Mouse (Mus musculus) intestine, postnatal 0 days (tissue): ENCODE data around the gene Tmem51. TPM values are rescaled to one million over a fixed set of nuclear protein-coding genes. Genes with fewer than 3 reads are reported as not detected.
A peak's percentile ranks its signal among the peaks of the same experiment; 100 is the strongest.

ENCODE experiments used
- ATAC-seq: fragments of 200-750 bp; cut with Nextera tagmentation; 2 replicates; pipeline ENCODE4 v1.8.0; 2017; ENCODE audit warnings: mild to moderate bottlenecking, moderate TSS enrichment, moderate library complexity
- H3K27ac ChIP-seq: fragments of 300-500 bp; sonication (generic); 2 replicates; pipeline ENCODE4 v1.5.1; 2014; ENCODE audit warnings: mild to moderate bottlenecking, low read depth, low read length, moderate library complexity
- H3K27me3 ChIP-seq: fragments of 300-500 bp; sonication (generic); replicated peaks from 2 replicates; pipeline ENCODE4 v1.6.1; 2014; ENCODE audit warnings: low read length, mixed read lengths; ENCODE audit not compliant: control insufficient read depth, insufficient read depth
- H3K36me3 ChIP-seq: fragments of 300-500 bp; sonication (generic); 2 replicates; pipeline ENCODE4 v1.6.1; 2014; ENCODE audit warnings: mild to moderate bottlenecking, moderate library complexity; ENCODE audit not compliant: control insufficient read depth, insufficient read depth
- H3K4me1 ChIP-seq: fragments of 300-500 bp; sonication (generic); replicated peaks from 2 replicates; pipeline ENCODE4 v1.6.1; 2014; ENCODE audit warnings: antibody characterized with exemption, low read length, mixed read lengths; ENCODE audit not compliant: control insufficient read depth, insufficient read depth
- H3K4me2 ChIP-seq: fragments of 300-500 bp; sonication (generic); replicated peaks from 2 replicates; pipeline ENCODE4 v1.6.1; 2014; ENCODE audit warnings: low read depth, mild to moderate bottlenecking, moderate library complexity
- H3K4me3 ChIP-seq: fragments of 300-500 bp; sonication (generic); 2 replicates; pipeline ENCODE4 v1.5.1; 2014; ENCODE audit warnings: low read depth, low read length
- H3K9ac ChIP-seq: fragments of 300-500 bp; sonication (generic); 2 replicates; pipeline ENCODE4 v1.6.1; 2014; ENCODE audit warnings: mild to moderate bottlenecking, low read depth, low read length
- H3K9me3 ChIP-seq: fragments of 300-500 bp; sonication (generic); 2 replicates; pipeline ENCODE4 v1.6.1; 2016; ENCODE audit warnings: mixed run types; ENCODE audit not compliant: control insufficient read depth
- CTCF ChIP-seq: sonication (generic); IDR thresholded peaks from 2 replicates; pipeline ENCODE4 v1.5.1; 2016; ENCODE audit warnings: low read depth, mild to moderate bottlenecking, control low read depth, antibody characterized with exemption, moderate library complexity
- WGBS: fragments of 180-500 bp; shearing (Covaris S2); extraction: QIAGEN DNeasy Blood & Tissue Kit; methylation state at CpG from one replicate; pipeline ENCODE4 v1.1.7; 2014; 5-methylcytosine and 5-hydroxymethylcytosine counted together
- polyA plus RNA-seq: library from polyadenylated mRNA; unstranded; fragments of >200 nt; fragmentation: Nextera tagmentation; extraction: Ambion mirVana; gene quantifications from 2 replicates; pipeline ENCODE4 v1.2.1, GENCODE M21; 2015

The Tmem51 gene
- polyA plus RNA-seq, 1 experiment from 2014 or later: 212 TPM

GRCm38 (mm10) chr4:142024536-142024935 is 59.6 kb downstream of the Tmem51 start:
- no peak overlapping the region for H3K27ac ChIP-seq

GRCm38 (mm10) chr4:142023166-142023565 is 60.9 kb downstream of the Tmem51 start:
- WGBS: 60% methylated on average over 4 of the region's 4 CpGs
- Histone ChIP-seq H3K36me3 (no peaks in the 10 kb centered on the region), H3K4me1 (no peaks in the 10 kb centered on the region), H3K4me2 (no peak overlapping the region), H3K27ac (no peak overlapping the region), H3K27me3 (no peaks in the 10 kb centered on the region), H3K4me3 (no peak overlapping the region), H3K9me3 (no peaks in the 10 kb centered on the region), H3K9ac (no peak overlapping the region)
- no peak for ATAC-seq
- no peak for TF ChIP-seq CTCF

More at GRCm38 (mm10) chr4:142024536-142024935, 59.6 kb downstream of the Tmem51 start:
- no peak overlapping the region for H3K9ac ChIP-seq
- TF ChIP-seq CTCF: no peak
- no peaks in the 10 kb centered on the region for H3K36me3 ChIP-seq
- H3K9me3 ChIP-seq: no peaks in the 10 kb centered on the region
- WGBS: 66% methylated on average over 2 of the region's 2 CpGs
- no peaks in the 10 kb centered on the region for H3K27me3 ChIP-seq
- no peak overlapping the region for H3K4me3 ChIP-seq
- peak; percentile 46; the same call in 1 of the 2 replicates for ATAC-seq
- H3K4me2 ChIP-seq: no peak overlapping the region
- H3K4me1 ChIP-seq: no peaks in the 10 kb centered on the region

DNA sequence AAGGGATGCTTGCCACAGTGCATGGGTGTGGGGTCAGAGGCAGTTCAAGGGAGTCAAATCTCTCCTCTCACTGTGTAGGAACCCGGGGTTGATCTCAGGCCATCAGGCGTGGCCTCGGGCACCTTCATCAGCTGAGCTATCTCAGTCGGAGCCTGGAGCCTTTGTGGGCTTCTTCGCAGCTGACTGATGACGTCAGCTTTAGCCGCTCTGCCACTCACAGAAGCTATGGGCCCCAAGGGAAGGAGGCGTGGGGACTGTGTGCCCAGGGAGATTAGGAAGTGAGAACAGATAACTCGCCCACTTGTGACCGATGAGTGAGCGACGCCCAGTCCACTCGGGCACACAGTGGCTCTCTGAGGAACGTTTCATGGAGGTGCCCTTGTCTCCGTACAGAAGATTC is 66.4 kb downstream of the Tmem51 start:
- no peaks in the 10 kb centered on the region for H3K27me3 ChIP-seq
- H3K36me3 ChIP-seq: no peaks in the 10 kb centered on the region
- no peaks in the 10 kb centered on the region for H3K4me1 ChIP-seq
- 0 out of 2 replicates have a peak overlapping the region, but pooled peaks have one; percentile 12 for H3K27ac ChIP-seq
- no peak for TF ChIP-seq CTCF
- WGBS: 22% methylated on average over 15 of the region's 15 CpGs
- peak overlapping the region; percentile 46 for H3K4me2 ChIP-seq
- H3K4me3 ChIP-seq: no peak overlapping the region
- H3K9ac ChIP-seq: no peak overlapping the region
- ATAC-seq: peak; percentile 52
- H3K9me3 ChIP-seq: no peaks in the 10 kb centered on the region

DNA sequence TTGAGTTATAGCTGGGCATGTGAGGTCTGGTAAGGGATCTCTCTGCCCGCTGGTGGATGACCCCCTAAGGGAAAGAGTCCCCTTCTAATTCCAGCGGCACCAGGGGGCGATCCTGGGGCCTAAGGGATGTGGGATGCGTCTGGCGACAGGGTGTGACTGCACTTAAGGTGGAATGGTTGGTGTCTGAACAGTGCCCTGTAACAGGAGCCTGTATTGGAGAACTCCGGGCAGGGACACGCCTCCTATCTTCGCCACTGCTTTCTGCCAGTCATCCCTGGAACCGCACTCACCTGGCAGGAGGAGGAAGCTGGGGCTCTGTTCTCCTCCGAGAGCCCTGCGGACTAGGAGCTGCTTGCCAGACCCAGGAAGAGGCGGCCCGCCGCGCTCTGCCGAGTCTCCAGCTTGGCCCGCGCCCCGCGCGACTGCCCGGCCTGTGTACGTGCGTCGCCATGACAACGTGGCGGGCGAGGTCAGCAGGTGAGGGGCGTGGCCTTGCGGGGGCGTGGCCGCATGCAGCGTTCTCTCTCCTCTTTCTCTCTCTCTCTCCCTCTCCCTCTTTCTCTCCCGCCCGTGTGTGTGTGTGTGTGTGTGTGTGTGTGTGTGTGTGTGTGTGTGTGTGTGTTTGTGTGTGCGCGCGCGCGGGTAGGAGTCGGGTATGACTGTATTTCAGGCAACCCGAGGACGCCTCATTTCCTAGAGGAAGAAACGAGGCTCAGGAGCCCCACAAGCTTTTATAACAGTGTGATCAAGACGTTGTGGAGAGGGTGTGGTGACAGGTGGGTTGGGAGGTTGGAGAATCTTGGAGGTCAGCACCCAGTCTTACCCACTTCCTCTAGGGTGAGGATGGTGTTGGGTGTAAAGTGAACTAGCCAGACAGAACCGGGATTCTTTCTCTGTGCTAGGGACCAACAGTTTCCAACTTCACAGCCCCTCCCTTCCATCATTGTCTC is 69.2 kb downstream of the Tmem51 start, which contains the start of gene Fhad1:
TSS of gene Fhad1 (minus strand) at position 424 of the 950 bp plus-strand sequence.
- TF ChIP-seq CTCF: peak; percentile 46
- Histone ChIP-seq H3K4me2 (peak within 1 kb of the TSS; percentile 72), H3K9ac (peak within 1 kb of the TSS; percentile 41; the same call in 1 of the 2 replicates), H3K36me3 (no peaks in the 10 kb centered on the region), H3K27ac (no peak within 1 kb of the TSS), H3K27me3 (no peaks in the 10 kb centered on the region), H3K9me3 (no peaks in the 10 kb centered on the region), H3K4me3 (peak within 1 kb of the TSS; percentile 38), H3K4me1 (no peaks in the 10 kb centered on the region)
- WGBS: 2% methylated on average over 44 of the region's 46 CpGs
- ATAC-seq: peak; percentile 85

DNA sequence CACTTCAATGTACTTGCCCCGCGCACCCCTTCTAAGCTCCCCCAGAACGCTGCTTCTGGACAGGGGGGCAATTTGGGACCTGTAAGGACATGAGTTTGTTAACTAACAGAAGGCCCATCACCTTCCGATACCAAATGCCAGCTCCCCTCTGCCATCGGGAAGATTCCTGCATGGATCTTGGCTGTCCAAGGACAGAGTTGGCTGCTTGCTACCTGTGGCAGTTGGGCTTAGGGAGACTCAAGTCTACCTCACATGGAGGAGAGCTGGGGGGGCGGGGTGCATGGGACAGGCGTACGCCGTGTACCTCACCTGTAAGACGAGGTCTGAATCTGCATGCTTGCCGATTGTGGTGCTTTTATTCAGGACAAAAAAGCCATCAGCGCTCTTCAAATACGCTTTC is 72.9 kb downstream of the Tmem51 start:
- Histone ChIP-seq H3K4me2 (no peak overlapping the region), H3K4me3 (no peak overlapping the region), H3K36me3 (no peaks in the 10 kb centered on the region), H3K4me1 (no peaks in the 10 kb centered on the region), H3K27ac (no peak overlapping the region), H3K27me3 (no peaks in the 10 kb centered on the region), H3K9ac (no peak overlapping the region), H3K9me3 (no peaks in the 10 kb centered on the region)
- ATAC-seq: no peak
- TF ChIP-seq CTCF: no peak
- WGBS: 94% methylated on average over 13 of the region's 13 CpGs

DNA sequence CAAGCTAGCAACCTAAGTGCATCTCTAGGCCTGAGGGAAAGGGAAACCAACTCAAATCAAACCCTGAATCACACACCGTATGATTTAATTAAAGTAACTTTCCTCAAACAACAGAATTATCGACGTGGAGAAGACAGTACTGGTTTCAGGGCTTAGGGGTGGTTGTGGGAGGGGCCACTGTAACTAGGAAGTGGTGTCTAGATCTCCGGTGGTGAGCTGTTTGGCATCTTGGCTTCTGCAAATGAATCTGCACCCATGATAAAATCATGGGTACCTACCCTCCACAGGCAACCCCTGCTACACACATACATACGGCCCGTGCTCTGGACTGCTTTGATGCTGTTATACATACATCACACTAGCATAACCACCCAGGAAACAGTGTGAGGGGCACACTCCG is 73.7 kb downstream of the Tmem51 start:
- WGBS: 75% methylated on average over 7 of the region's 7 CpGs
- Histone ChIP-seq H3K36me3 (no peaks in the 10 kb centered on the region), H3K9ac (no peak overlapping the region), H3K4me1 (no peaks in the 10 kb centered on the region), H3K27ac (no peak overlapping the region), H3K4me2 (no peak overlapping the region), H3K9me3 (no peaks in the 10 kb centered on the region), H3K4me3 (no peak overlapping the region), H3K27me3 (no peaks in the 10 kb centered on the region)
- ATAC-seq: no peak
- TF ChIP-seq CTCF: no peak
